Mouse (Mus musculus) neural tube, embryonic 10.5 days (tissue): ENCODE measurements at regions not wholly inside any gene's neighbourhood (a gene's known extent, or its start where the extent isn't known, plus 50 kb on each side); places are given as distances from the start of the nearest gene placed in this dataset.

Experiments used
- DNase-seq: peaks from one replicate; pipeline ENCODE4 v3.0.0-alpha.2; 2017; ENCODE audit warnings: low spot score; ENCODE audit errors: extremely low spot score

DNA sequence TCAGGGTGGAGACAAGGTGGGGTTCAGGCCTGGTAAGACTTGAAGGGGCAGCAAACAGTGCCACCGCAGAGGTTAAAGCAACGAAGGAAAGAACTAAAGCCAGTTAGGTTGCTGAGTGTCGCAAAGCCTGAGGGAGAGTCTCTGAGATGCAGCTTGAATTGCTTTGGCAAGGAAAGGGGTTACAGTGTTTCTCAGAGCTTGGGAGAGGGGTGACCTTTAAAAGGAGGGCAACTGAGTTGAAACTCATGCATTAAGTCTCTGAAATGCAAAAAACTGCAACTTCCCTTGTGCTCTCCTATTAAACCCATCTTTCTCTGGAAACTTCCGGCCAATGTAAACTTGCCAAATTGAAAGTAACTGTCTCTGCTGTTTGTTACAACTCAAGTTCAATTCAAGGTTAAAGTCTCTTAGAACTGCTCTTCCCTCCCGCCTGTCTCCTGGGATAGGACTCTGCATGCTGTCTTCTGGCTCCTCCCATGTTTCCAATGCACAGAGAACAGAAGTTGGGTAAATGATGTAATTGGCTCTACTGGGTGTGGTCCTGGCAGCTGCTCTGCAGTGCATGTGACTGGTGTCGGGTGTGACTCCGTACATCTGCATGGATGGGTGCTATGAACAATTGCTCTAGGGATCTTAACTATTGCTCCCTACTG is 181.4 kb upstream of the Gas1 start:
- DNase-seq = no peak

DNA sequence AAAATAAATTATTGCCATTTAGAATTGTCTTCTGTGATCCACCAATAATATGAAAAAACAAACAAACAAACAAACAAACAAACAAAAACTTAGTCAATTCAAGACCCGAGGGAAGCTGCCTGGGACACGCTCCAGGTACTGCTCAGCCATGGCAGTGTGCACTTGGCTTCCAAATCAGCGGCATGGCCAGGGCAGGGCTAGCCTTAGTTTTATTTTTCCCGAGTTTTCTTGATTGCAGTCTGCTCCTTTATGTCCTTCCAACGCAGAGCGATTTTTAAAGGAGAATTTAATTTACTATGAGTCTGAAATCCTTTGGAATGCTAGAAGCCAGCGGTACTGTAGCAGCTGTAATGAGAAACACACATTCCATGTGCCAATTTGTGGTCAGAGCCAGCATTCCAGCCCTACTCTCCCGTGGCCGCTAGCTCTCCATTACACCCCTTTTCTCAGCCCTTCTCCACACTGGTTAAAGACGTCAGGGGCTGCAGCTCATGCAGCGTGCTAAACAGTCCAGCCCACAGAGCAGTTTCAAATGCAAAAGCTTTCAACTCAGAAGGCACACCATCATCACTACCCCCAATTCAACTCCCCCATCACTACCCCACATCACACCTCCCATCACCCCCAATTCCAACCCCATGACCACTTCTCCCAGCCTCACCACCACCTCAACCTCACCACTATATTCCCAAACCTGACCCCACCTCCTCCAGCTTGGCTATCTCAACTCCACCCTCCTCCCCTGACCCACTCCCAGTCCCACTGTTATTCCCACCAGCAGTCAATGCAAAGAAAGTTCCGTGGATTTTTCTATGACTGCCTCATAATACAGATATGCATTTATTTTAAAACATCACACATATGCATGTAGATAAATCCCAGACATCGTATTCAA is 187.9 kb upstream of the Gas1 start:
- DNase-seq = peak; percentile 35

DNA sequence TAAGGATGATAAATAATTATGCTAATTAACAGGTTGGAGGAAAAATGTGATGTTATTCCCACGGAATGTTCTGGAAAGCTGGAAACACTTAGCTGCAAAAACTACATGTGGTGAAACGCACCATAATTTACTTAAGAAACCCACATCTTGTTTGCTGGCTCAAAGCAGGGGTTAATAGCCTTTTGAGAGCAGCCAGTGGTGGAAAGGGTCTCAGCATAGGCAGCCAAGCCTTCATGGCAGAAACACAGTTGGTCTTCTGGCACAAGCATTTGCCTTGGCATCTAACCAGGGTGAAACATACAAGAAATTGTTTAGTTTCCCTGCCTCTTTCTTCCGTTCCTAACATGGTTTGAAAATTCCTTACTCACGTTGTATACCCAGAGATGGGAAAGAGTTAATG is 192.1 kb upstream of the Gas1 start:
- DNase-seq = no peak

- DNase-seq = no peak
Observed at GRCm38 (mm10) chr13:60371656-60372055, 194.5 kb upstream of the Gas1 start.

DNA sequence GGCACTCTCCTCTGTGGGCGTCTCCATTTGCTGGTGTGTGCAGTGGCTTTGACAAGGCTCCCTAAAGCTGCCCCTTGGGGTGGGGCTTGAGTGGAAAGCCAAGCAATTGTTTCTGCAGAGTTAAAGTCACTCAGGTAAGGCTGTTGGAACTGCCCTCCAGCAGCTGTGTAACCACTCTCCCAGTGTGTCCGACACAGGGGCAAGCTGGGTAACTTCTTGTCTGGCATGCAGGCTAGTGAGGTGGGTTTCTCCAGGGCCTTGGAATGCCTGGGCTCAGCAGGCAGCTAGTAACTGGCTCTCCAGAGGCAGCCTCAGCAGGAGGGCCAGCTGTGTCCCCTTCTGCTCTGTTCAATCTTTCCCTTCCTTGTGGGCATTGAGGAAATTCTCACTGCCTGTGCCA is 199.5 kb upstream of the Gas1 start:
- DNase-seq = no peak

- DNase-seq = no peak
Observed at GRCm38 (mm10) chr13:60382855-60383254, 205.7 kb upstream of the Gas1 start.

GRCm38 (mm10) chr13:60398836-60399235 is 202.9 kb upstream of the Dapk1 start:
- no peak for DNase-seq

DNA sequence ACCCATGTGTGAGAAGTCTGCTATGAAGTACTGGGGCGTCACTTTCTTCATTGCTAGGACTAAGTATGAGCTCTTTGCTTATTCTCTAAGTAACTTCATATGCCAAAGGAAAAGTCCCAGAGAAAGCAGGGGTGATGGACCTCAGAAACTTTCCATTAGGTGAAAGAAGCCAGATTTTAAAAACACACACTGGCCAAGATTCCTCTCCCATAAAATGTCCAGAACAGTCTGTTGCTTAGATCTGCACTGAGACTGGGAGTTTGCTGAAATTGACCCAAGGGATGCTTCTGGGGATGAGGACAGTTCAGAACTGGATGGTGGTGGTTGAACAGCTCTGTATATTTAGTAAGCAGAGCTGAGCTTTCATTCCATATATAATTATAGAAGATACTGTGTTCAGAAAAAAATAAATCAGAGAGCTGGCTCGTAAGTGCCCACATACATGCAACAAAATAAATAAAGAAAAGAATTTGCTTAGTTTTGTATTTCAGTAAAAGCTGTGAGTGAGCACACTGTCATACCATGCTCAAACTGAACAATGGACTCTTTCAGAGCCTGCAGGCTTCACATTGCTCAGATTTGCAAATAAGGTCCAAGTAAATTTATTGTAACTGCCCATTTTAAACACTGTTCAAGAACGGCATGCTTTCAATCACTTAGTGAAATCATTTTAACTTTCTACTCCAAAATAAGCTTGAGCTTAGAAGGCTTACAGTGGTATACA is 200.8 kb upstream of the Dapk1 start:
- no peak for DNase-seq

DNA sequence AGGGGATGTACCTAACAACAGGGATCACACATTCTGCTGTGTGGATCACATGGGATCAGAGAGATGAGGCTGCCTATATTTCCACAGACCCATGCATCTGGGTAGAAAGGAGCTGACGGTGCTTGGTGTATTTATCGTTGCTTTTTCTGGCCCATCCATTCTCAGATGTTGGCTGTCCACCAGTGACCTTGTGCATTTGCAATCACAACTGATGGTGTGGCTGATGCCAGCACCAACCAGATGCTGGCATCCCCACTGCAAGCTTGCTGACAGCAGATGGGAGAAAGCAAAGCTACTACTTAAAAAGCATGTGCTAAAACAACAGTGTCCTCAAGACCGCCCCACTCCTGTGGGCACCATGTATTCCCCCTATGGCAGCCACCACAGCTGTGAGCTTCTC is 198.3 kb upstream of the Dapk1 start:
- no peak for DNase-seq

- DNase-seq = no peak
Observed at GRCm38 (mm10) chr13:60407344-60407743, 194.4 kb upstream of the Dapk1 start.

GRCm38 (mm10) chr13:60409706-60410502 is 191.8 kb upstream of the Dapk1 start:
- DNase-seq = peak; percentile 63

DNA sequence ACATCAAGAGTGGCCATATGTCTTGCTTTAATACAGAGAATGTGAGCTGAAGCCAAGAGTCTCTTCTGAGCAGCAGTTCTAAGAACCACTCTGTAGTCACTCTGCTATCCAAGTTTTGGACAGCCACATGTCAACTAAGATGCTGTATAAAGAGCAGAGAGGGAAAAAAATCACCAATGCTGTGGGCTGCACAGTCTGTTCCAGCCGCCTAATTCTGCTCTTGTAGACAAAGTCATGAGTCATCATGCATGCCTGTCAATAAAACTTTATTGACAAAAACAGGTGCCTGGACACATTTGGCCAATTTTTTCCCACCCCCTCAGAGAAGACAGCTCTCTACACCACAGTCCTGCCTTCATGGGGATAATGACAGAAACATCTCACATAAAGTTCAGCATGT is 185.7 kb upstream of the Dapk1 start:
- DNase-seq = no peak

- DNase-seq = no peak
Observed at GRCm38 (mm10) chr13:60417015-60417414, 184.7 kb upstream of the Dapk1 start.

DNA sequence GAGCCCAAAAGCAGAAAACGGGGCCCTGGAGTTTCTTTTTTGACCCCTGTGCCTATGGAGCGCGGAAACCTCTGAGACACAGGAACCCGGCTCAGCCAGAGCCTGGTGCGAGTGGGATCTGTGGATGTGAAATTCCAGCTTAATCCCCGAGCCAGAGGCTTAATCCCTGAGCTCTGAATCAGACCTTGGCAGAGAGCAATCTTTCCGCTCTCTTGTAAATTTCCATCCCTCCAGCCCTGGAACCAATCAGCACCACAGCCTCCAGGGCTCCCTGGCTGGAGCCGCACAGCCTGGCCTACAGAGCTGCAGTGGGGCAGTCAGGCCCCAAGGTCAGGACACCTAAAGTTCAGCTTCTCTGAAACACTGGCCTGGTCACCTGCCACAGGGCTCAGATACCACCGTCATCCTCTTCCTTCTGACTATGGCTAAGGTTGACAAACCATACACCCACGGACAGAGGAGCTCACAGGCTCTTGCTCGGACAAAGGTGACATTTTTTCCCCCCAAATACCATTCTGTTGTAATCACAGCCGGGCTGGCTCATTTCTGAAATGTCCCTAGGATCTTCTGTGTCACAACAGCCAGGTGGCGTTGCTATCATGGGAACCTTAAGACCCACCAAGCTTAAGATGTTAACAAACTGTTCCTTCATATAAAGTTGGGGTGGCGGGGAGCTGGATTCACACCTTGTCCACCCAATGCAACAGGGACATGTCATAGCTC is 184.2 kb upstream of the Dapk1 start:
- DNase-seq = no peak

GRCm38 (mm10) chr13:60420386-60420785 is 181.4 kb upstream of the Dapk1 start:
- DNase-seq = no peak

DNA sequence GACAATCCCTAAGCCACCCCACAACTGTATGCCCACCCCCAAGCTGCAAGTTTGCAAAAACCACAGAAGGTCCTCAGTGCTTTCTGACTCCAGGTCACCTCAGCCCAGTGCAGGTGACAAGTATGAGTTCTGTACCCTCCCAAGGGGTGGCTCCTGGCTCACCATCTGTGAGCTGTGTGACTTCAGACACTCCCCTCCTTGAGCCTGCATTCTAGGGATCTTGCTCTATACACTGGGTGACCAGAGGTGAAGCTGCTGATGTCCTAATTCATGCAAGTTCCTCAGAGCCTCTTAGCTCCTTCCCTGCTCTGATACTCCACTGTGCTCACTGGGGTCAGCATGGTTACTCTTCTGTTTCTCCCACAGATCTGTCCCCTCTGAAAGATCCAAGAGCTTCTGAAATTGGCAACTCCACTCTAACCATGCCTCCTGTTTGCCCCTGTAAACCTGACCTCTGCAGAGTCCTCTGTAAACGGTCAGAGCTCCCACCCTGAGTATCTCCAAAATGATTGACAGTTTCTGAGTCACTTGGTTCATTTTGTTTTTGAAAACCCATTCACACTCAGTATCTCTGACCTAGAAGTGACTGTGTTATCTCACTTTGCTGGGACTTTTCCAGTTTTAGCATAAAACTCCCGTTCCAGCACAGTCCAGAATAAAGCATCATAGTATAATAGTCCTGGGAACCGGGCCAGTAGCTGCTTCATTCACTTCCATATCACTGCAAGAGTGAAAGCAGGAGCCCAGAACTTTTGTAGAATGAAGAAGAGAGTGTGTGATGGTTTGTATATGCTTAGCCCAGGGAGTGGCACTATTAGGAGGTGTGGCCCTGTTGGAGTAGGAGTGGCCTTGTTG is 180.7 kb upstream of the Dapk1 start:
- DNase-seq = no peak

DNA sequence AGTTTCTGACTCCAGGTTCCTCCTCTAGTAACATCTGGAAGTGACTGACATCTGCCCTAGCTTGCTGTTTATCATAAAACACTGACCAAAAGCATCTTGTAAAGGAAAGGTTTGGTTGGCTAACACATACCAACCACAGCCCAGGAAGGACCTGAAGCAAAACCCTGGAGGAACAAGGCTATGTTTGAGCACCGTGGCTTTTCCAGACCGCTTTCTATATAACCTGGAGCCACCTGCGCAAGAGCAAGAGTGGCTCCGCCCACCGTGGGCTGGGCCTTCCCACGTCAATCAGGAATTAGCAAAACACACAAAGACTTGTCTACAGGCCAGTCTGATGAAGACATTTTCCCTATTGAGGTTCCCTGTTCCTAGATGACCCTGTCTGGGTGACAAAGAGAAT is 177.5 kb upstream of the Dapk1 start:
- no peak for DNase-seq

DNA sequence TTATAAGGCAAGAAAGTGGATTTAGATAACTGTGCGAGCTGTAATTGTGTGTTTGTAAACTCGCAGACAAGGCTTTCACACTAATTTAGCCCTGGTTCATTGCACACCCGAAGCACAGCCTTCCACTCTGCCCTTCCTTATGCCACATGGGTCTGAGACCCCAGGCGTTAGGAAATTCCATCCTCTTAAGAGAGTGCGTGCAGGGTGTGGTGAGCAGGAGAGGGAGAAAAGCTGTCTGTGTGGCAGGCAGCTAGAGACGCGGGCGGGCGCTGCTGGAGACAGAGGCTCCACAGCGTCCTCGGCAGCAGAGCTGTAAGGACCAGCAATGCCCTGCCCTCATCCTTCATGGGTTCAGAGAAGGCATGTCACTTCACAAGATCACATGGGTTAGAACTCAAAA is 176.6 kb upstream of the Dapk1 start:
- no peak for DNase-seq

GRCm38 (mm10) chr13:60425556-60425955 is 176.2 kb upstream of the Dapk1 start:
- no peak for DNase-seq
